Mouse (Mus musculus): Measurements from ENCODE around the gene Opa3. TPM values are rescaled to one million over a fixed set of nuclear protein-coding genes. Genes with fewer than 3 reads are reported as not detected.
A peak's percentile ranks its signal among the peaks of the same experiment; 100 is the strongest.

Gene Opa3
- total and polyA plus RNA-seq, 3 experiments = 8.4 to 15.2 (median 14.2) TPM

DNA sequence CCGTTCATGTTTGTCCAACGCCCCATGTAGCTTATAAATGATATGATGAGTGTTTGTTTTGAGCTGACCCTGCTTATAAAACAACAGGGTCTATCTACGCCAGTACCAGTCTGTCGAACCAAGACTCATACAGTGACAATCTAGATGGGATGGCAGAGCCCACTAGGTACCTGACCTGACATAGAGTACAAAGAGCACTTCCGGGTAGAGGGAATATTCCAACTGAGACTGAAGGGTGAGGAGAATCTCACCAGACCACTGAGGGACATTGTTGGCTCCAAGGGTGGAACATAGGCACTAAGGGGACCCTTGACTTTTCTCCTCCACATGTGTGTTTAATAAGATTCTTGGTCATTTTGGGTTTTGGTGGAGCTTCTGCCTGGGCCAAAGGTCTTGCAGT, 1.3 kb downstream of the Opa3 start:
- ATAC-seq (ENCODE audit: extremely low read depth, insufficient number of reproducible peaks, low FRiP score, poor library complexity, severe bottlenecking) (no peak), DNase-seq (ENCODE audit: low spot score) (no peak)
- H3K36me3 ChIP-seq (replicated peaks) = peaks cover 61% of the 10 kb centered on the region
- TF ChIP-seq TAL1 (conservative IDR thresholded peaks at IDR 0.05; ENCODE audit: low read depth, low read length) (no peak), GATA2 (IDR thresholded peaks at IDR 0.05; ENCODE audit: borderline replicate concordance, low read depth, low read length) (no peak), POLR2AphosphoS5 (IDR thresholded peaks at IDR 0.05; ENCODE audit: insufficient replicate concordance, low read depth, low read length) (no peak), CTCF (IDR thresholded peaks at IDR 0.05; ENCODE audit: low read depth, low read length) (no peak), GATA1 (IDR thresholded peaks at IDR 0.05; ENCODE audit: borderline replicate concordance, low read length) (no peak)
- H3K4me1 ChIP-seq (ENCODE audit: insufficient read depth, low read depth, low read length) = peaks cover 45% of the 10 kb centered on the region
- H3K9me3 ChIP-seq (replicated peaks) = no peaks in the 10 kb centered on the region
- no peaks in the 10 kb centered on the region for H3K27me3 ChIP-seq (ENCODE audit: insufficient read depth, low read length)
- H3K4me3 ChIP-seq (ENCODE audit: low read depth, low read length) = peak overlapping the region; percentile 80

DNA sequence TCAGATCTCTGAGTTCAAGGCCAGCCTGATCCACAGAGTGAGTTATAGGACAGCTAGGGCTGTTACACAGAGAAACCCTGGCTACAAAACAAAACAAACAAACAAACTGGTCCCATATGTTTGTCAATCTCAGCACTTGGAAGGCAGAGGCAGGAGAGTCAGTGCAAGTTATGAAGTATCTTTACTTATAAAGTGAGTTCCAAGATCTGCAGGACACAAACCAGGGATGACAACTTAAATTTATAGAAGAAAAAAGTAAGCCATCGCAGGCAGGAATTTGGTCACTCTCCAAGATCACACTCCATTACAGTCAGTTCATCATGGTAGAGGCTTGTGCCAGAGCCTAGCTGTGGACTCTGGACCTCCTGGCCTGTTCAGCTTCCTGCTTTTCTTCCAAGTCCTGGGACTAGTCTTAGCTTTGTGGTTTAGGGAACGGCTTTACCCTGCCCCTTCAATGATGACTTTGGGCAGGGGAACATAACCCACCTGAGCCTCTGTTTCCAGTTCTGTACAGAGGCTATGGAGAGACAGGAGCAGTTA, 2.0 kb downstream of the Opa3 start:
- Histone ChIP-seq H3K4me3 (ENCODE audit: low read depth, low read length) (no peak overlapping the region), H3K27me3 (ENCODE audit: insufficient read depth, low read length) (no peaks in the 10 kb centered on the region), H3K9me3 (replicated peaks) (no peaks in the 10 kb centered on the region), H3K36me3 (replicated peaks) (peaks cover 60% of the 10 kb centered on the region), H3K4me1 (ENCODE audit: insufficient read depth, low read depth, low read length) (peaks cover 48% of the 10 kb centered on the region)
- TF ChIP-seq CTCF (IDR thresholded peaks at IDR 0.05; ENCODE audit: low read depth, low read length) (no peak), POLR2AphosphoS5 (IDR thresholded peaks at IDR 0.05; ENCODE audit: insufficient replicate concordance, low read depth, low read length) (no peak), GATA1 (IDR thresholded peaks at IDR 0.05; ENCODE audit: borderline replicate concordance, low read length) (no peak), TAL1 (conservative IDR thresholded peaks at IDR 0.05; ENCODE audit: low read depth, low read length) (no peak), GATA2 (IDR thresholded peaks at IDR 0.05; ENCODE audit: borderline replicate concordance, low read depth, low read length) (no peak)
- no peak for DNase-seq (ENCODE audit: low spot score)
- ATAC-seq (ENCODE audit: extremely low read depth, insufficient number of reproducible peaks, low FRiP score, poor library complexity, severe bottlenecking) = no peak

DNA sequence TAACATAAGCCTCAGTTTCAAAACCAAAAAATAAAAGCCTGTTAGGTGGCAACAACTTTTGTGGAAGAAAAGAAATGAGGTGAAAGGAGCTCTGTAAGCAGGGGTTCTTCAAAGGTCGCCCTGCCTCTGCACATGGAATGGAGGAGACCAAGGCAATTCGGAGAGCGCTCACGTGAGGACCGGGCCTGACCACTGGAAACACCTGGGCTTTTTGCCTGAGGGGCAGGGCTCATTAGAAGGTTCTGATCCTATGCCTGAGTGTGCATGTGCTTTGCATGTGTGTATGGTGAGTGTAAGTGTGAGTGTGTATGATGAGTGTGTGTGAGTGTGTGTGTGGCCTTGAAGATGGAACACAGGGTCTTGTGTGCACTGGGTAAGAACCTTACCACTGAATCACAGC, 2.8 kb downstream of the Opa3 start:
- H3K36me3 ChIP-seq (replicated peaks) = peaks cover 57% of the 10 kb centered on the region
- no peak for TF ChIP-seq TAL1 (conservative IDR thresholded peaks at IDR 0.05; ENCODE audit: low read depth, low read length)
- no peak for TF ChIP-seq GATA1 (IDR thresholded peaks at IDR 0.05; ENCODE audit: borderline replicate concordance, low read length)
- TF ChIP-seq CTCF (IDR thresholded peaks at IDR 0.05; ENCODE audit: low read depth, low read length) = no peak
- no peak for TF ChIP-seq GATA2 (IDR thresholded peaks at IDR 0.05; ENCODE audit: borderline replicate concordance, low read depth, low read length)
- no peak for TF ChIP-seq POLR2AphosphoS5 (IDR thresholded peaks at IDR 0.05; ENCODE audit: insufficient replicate concordance, low read depth, low read length)
- H3K4me1 ChIP-seq (ENCODE audit: insufficient read depth, low read depth, low read length) = peaks cover 51% of the 10 kb centered on the region
- DNase-seq (ENCODE audit: low spot score) = no peak
- H3K9me3 ChIP-seq (replicated peaks) = no peaks in the 10 kb centered on the region
- H3K4me3 ChIP-seq (ENCODE audit: low read depth, low read length) = no peak overlapping the region
- ATAC-seq (ENCODE audit: extremely low read depth, insufficient number of reproducible peaks, low FRiP score, poor library complexity, severe bottlenecking) = no peak
- no peaks in the 10 kb centered on the region for H3K27me3 ChIP-seq (ENCODE audit: insufficient read depth, low read length)

DNA sequence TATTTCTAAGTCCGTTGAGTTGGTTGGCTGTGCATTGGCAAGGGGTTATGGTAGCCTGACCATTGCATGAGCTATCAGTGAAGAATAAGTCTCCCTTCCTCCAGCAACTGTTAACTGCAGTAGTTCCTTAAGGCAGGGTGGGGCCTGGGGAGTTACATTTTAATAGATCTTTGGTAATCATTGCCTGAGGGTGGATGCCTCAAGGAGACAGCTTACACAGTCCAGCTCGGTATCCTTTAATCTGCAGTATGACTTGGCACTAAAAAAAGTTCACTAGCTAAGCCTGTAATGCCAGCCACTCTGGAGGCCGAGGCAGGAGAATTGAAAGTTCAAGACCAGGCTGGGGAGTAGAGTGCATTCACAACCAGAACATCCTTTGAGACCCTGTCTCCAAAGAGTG, 3.7 kb downstream of the Opa3 start:
- Histone ChIP-seq H3K36me3 (replicated peaks) (peaks cover 63% of the 10 kb centered on the region), H3K4me1 (ENCODE audit: insufficient read depth, low read depth, low read length) (peaks cover 55% of the 10 kb centered on the region), H3K4me3 (ENCODE audit: low read depth, low read length) (no peak overlapping the region), H3K27me3 (ENCODE audit: insufficient read depth, low read length) (no peaks in the 10 kb centered on the region), H3K9me3 (replicated peaks) (no peaks in the 10 kb centered on the region)
- TF ChIP-seq CTCF (IDR thresholded peaks at IDR 0.05; ENCODE audit: low read depth, low read length) (no peak), POLR2AphosphoS5 (IDR thresholded peaks at IDR 0.05; ENCODE audit: insufficient replicate concordance, low read depth, low read length) (no peak), GATA2 (IDR thresholded peaks at IDR 0.05; ENCODE audit: borderline replicate concordance, low read depth, low read length) (no peak), TAL1 (conservative IDR thresholded peaks at IDR 0.05; ENCODE audit: low read depth, low read length) (no peak), GATA1 (IDR thresholded peaks at IDR 0.05; ENCODE audit: borderline replicate concordance, low read length) (no peak)
- ATAC-seq (ENCODE audit: extremely low read depth, insufficient number of reproducible peaks, low FRiP score, poor library complexity, severe bottlenecking) (no peak), DNase-seq (ENCODE audit: low spot score) (no peak)

DNA sequence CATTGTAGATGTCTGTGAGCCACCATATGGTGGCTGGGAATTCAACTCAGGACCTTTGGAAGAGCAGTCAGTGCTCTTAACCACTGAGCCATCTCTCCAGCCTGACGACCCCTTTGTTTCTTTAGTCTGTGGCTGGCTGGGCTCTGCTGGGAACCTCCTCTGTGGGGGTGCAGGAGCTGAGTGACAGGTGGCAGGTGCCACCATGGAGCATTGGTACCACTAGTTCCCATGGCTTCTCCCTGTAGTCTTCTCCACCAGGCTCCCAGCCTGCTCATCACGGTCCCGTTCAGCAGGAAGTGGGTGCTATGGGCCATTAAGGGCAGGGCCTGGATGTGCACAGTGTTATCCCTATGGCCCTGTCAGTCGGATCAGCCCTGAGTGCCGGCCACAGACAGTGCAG, 6.5 kb downstream of the Opa3 start:
- Histone ChIP-seq H3K27me3 (ENCODE audit: insufficient read depth, low read length) (no peaks in the 10 kb centered on the region), H3K36me3 (replicated peaks) (peaks cover 76% of the 10 kb centered on the region), H3K9me3 (replicated peaks) (no peaks in the 10 kb centered on the region), H3K4me1 (ENCODE audit: insufficient read depth, low read depth, low read length) (peaks cover 58% of the 10 kb centered on the region), H3K4me3 (ENCODE audit: low read depth, low read length) (no peak overlapping the region)
- TF ChIP-seq POLR2AphosphoS5 (IDR thresholded peaks at IDR 0.05; ENCODE audit: insufficient replicate concordance, low read depth, low read length) (no peak), TAL1 (conservative IDR thresholded peaks at IDR 0.05; ENCODE audit: low read depth, low read length) (no peak), CTCF (IDR thresholded peaks at IDR 0.05; ENCODE audit: low read depth, low read length) (no peak), GATA1 (IDR thresholded peaks at IDR 0.05; ENCODE audit: borderline replicate concordance, low read length) (no peak), GATA2 (IDR thresholded peaks at IDR 0.05; ENCODE audit: borderline replicate concordance, low read depth, low read length) (no peak)
- no peak for ATAC-seq (ENCODE audit: extremely low read depth, insufficient number of reproducible peaks, low FRiP score, poor library complexity, severe bottlenecking)
- DNase-seq (ENCODE audit: low spot score) = no peak

DNA sequence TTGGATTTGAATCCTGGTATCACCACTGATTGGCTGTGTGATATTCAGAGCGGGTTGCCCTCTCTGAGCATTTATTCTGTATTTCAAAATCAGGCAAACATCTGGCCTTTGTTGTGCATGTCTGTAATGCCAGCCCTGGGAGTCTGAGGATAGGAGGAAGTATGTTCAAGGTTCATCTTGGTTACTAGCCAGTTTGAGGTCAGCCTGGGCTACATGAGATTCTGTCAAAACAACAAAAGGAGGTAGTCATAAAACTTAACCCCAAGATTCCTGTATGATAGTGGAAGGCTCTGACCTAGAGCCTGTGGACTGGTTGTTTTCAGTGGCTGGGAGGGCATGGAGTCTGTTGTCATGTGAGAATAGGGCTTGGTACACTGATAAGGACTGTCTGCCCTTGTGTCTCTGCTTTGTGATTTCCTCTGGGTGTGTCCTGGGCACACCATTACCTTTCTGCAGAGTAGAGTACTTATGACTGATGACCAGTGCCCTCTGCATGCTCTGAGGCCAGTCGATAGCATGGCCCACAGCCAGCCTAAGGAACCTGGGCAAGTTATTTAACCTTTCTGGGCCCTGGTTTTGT, 7.0 kb downstream of the Opa3 start:
- DNase-seq (ENCODE audit: low spot score) (no peak), ATAC-seq (ENCODE audit: extremely low read depth, insufficient number of reproducible peaks, low FRiP score, poor library complexity, severe bottlenecking) (peak; percentile 47; the same call in 1 of the 2 replicates)
- H3K36me3 ChIP-seq (replicated peaks) = peaks cover 74% of the 10 kb centered on the region
- H3K9me3 ChIP-seq (replicated peaks) = no peaks in the 10 kb centered on the region
- no peak overlapping the region for H3K4me3 ChIP-seq (ENCODE audit: low read depth, low read length)
- H3K4me1 ChIP-seq (ENCODE audit: insufficient read depth, low read depth, low read length) = peaks cover 57% of the 10 kb centered on the region
- TF ChIP-seq GATA2 (IDR thresholded peaks at IDR 0.05; ENCODE audit: borderline replicate concordance, low read depth, low read length) = no peak
- TF ChIP-seq GATA1 (IDR thresholded peaks at IDR 0.05; ENCODE audit: borderline replicate concordance, low read length) = no peak
- TF ChIP-seq TAL1 (conservative IDR thresholded peaks at IDR 0.05; ENCODE audit: low read depth, low read length) = no peak
- TF ChIP-seq POLR2AphosphoS5 (IDR thresholded peaks at IDR 0.05; ENCODE audit: insufficient replicate concordance, low read depth, low read length) = no peak
- no peak for TF ChIP-seq CTCF (IDR thresholded peaks at IDR 0.05; ENCODE audit: low read depth, low read length)
- H3K27me3 ChIP-seq (ENCODE audit: insufficient read depth, low read length) = no peaks in the 10 kb centered on the region
